8 mouse cellular contexts compared by ENCODE assay signal in the genomic region with DNA sequence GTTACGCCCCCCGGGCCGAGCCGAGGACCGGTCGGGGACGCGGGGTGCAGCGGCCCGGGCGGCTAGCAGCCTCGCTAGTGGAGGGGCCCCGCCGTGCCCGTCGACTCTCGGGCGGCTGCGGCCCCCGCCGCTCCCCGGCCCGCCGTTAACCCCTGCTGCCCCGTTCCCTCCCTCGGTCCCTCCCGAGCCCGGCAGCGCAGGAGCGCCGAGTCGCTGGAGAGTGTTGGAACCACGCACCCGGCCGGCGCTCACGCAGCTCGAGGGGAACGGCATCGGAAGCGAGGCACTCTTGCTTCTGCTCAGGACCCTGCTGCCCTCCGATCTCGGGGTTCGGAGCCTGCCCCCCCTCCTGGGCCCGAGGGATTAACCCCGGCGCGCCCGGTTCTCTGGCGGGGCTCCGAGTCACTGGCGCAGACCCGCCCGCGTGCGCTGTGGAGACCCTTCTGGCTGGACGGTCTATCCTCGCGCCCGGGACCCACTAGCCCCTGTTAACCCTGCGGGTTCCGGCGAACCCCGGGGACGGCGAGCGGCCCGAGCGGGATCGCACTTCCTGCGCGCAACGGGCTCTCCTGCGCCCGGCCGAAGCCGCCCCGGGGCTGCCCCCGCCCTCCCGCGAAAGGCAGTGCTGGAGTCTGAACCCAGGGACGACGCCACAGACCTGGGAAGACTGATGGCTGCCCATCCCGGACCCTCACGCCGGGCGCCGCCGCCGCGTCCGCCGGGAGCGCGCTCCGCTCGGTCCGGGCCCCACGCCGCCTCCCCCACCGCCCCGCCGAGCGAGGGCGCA. TPM values are rescaled to one million over a fixed set of nuclear protein-coding genes. Genes with fewer than 3 reads are reported as not detected.
A peak's percentile ranks its signal among the peaks of the same experiment; 100 is the strongest.
DNase-seq lines count a peak whose midpoint lies in the region; ATAC-seq and TF ChIP-seq lines count a peak whose summit lies in the region.

No protein-coding gene starts in this region.

- no peak overlapping the region for H3K27ac ChIP-seq in kidney, adult 2 months (ENCODE audit: insufficient read depth, low read depth, low read length)
- H3K27ac ChIP-seq in brown adipose tissue, adult 24 weeks (replicated peaks; ENCODE audit: low read depth, low read length), result no peak overlapping the region
- peak overlapping the region; percentile 85 for H3K27ac ChIP-seq in hindbrain, embryonic 10.5 days
- no peak overlapping the region for H3K27ac ChIP-seq in midbrain, embryonic 12.5 days (replicated peaks)

- H3K4me3 ChIP-seq in kidney, adult 2 months (ENCODE audit: insufficient read depth, low read depth, low read length), result peak overlapping the region; percentile 17; the same call in 1 of the 2 replicates
- H3K4me3 ChIP-seq in brown adipose tissue, adult 24 weeks (ENCODE audit: insufficient read depth, low read depth, low read length), result peak overlapping the region; percentile 49
- peak overlapping the region; percentile 66 for H3K4me3 ChIP-seq in hindbrain, embryonic 10.5 days
- peak overlapping the region; percentile 53 for H3K4me3 ChIP-seq in midbrain, embryonic 12.5 days

- H3K27me3 ChIP-seq in kidney, adult 2 months (replicated peaks; ENCODE audit: control insufficient read depth, insufficient read depth, low read length), result 0 out of 2 replicates have a peak, but pooled peaks cover 3% of the 10 kb centered on the region
- peaks cover 95% of the 10 kb centered on the region for H3K27me3 ChIP-seq in hindbrain, embryonic 10.5 days (ENCODE audit: insufficient read depth, poor library complexity, severe bottlenecking)
- peaks cover 80% of the 10 kb centered on the region for H3K27me3 ChIP-seq in midbrain, embryonic 12.5 days

- intact Hi-C loops in left cerebral cortex, postnatal 14 days (cut with DNase I), result no loop called here

- H3K4me2 ChIP-seq in midbrain, embryonic 12.5 days (replicated peaks), result peak overlapping the region; percentile 80

- H3K4me1 ChIP-seq in kidney, adult 2 months (ENCODE audit: control insufficient read depth, insufficient read depth, low read length), result no peaks in the 10 kb centered on the region
- no peaks in the 10 kb centered on the region for H3K4me1 ChIP-seq in brown adipose tissue, adult 24 weeks (ENCODE audit: control insufficient read depth, insufficient read depth, insufficient read length, low read length)
- peaks cover 53% of the 10 kb centered on the region for H3K4me1 ChIP-seq in hindbrain, embryonic 10.5 days (replicated peaks)
- H3K4me1 ChIP-seq in midbrain, embryonic 12.5 days, result peaks cover 21% of the 10 kb centered on the region

- H3K9ac ChIP-seq in midbrain, embryonic 12.5 days (replicated peaks), result peak overlapping the region; percentile 53

- TF ChIP-seq POLR2A in kidney, adult 2 months (IDR thresholded peaks at IDR 0.05; ENCODE audit: low read depth, low read length), result no peak

- ATAC-seq in midbrain, embryonic 12.5 days (ENCODE audit: low FRiP score, low read depth), result peak; percentile 27; the same call in 1 of the 2 replicates
- no peak for ATAC-seq in activated CD4-positive, CD25-positive, alpha-beta regulatory T cell, adult 4 months

- no peak for TF ChIP-seq CTCF in kidney, adult 2 months (conservative IDR thresholded peaks at IDR 0.05; ENCODE audit: insufficient read depth, insufficient read length, low read depth, low read length)

- no peaks in the 10 kb centered on the region for H3K9me3 ChIP-seq in hindbrain, embryonic 10.5 days
- H3K9me3 ChIP-seq in midbrain, embryonic 12.5 days, result no peaks in the 10 kb centered on the region

- DNase-seq in kidney, adult 2 months, result no peak
- DNase-seq in kidney, postnatal 36 days, result no peak
- peak; percentile 46 for DNase-seq in hindbrain, embryonic 10.5 days (ENCODE audit: low spot score)
- DNase-seq in left cerebral cortex, postnatal 14 days (ENCODE audit: low spot score in 2 of 2), result no peak
- no peak for DNase-seq in lung, postnatal 25 days (ENCODE audit: low spot score)

- no peaks in the 10 kb centered on the region for H3K36me3 ChIP-seq in kidney, adult 2 months (ENCODE audit: control insufficient read depth, insufficient read depth, low read length)
- no peaks in the 10 kb centered on the region for H3K36me3 ChIP-seq in hindbrain, embryonic 10.5 days
- no peaks in the 10 kb centered on the region for H3K36me3 ChIP-seq in midbrain, embryonic 12.5 days

- WGBS in kidney, adult 2 months, result 1% methylated on average over 101 of the region's 105 CpGs
- under 1% methylated on average over 103 of the region's 105 CpGs for WGBS in hindbrain, embryonic 10.5 days
- WGBS in midbrain, embryonic 12.5 days, result under 1% methylated on average over 97 of the region's 105 CpGs

RNA-seq across cellular contexts. Expression of a gene that starts 14.8 kb away (rescaled TPM):
- polyA plus RNA-seq in kidney, adult 2 months (2012; rRNA removed), result 0.54 and 0.56 TPM in 2 replicates
- 0.40 TPM in 1 of 2 replicates, not detected in the other for polyA plus RNA-seq in brown adipose tissue, adult 24 weeks (2012; ENCODE audit: insufficient read depth, insufficient read length, missing spikeins)
- 6.0 and 16.2 TPM in 2 replicates for polyA plus RNA-seq in hindbrain, embryonic 10.5 days (2016; fragmentation: Nextera tagmentation; extraction: Ambion mirVana)
- 11.5 and 13.6 TPM in 2 replicates for polyA plus RNA-seq in midbrain, embryonic 12.5 days (2016; fragmentation: Nextera tagmentation; extraction: Ambion mirVana)
- 100 to 1,000 TPM; 164 to 172 TPM for total RNA-seq in left cerebral cortex, postnatal 14 days (2021)
- not detected for polyA plus RNA-seq in activated CD4-positive, CD25-positive, alpha-beta regulatory T cell, adult 4 months (2017; shearing (Covaris generic))
